Mouse (Mus musculus) heart, adult 2 months (tissue): Measurements from ENCODE around the gene Nes. TPM values are rescaled to one million over a fixed set of nuclear protein-coding genes. Genes with fewer than 3 reads are reported as not detected.

ENCODE experiments used
- DNase-seq, 2 experiments: peaks; one replicate each; pipeline ENCODE4 v3.0.0; 2021
- H3K27ac ChIP-seq: fragments of 200-600 bp; 2 replicates; pipeline ENCODE4 v1.8.1; 2022
- H3K27me3 ChIP-seq: fragments of 200-500 bp; 2 replicates; pipeline ENCODE4 v1.6.1; 2012; ENCODE audit warnings: mild to moderate bottlenecking, low read length, inconsistent platforms, mixed read lengths; ENCODE audit not compliant: control insufficient read depth, insufficient read depth
- H3K36me3 ChIP-seq: fragments of 200-500 bp; 2 replicates; pipeline ENCODE4 v1.6.1; 2012; ENCODE audit warnings: low read length, inconsistent platforms; ENCODE audit not compliant: control insufficient read depth, insufficient read depth
- H3K4me1 ChIP-seq: fragments of 200-500 bp; 2 replicates; pipeline ENCODE4 v1.6.1; 2011; ENCODE audit warnings: low read length; ENCODE audit not compliant: control insufficient read depth, insufficient read depth
- H3K4me3 ChIP-seq: fragments of 200-600 bp; 2 replicates; pipeline ENCODE4 v1.8.1; 2022
- H3K79me2 ChIP-seq: fragments of 200-500 bp; replicated peaks from 2 replicates; pipeline ENCODE4 v1.6.1; 2012; ENCODE audit warnings: mild to moderate bottlenecking, inconsistent platforms, low read length, moderate library complexity, mixed read lengths; ENCODE audit not compliant: control insufficient read depth, insufficient read depth
- H3K9ac ChIP-seq: fragments of 200-500 bp; 2 replicates; pipeline ENCODE4 v1.6.1; 2012; ENCODE audit warnings: low read depth, mild to moderate bottlenecking, control low read depth, inconsistent platforms, low read length, mixed read lengths
- CTCF ChIP-seq: fragments of 200-600 bp; IDR thresholded peaks from 2 replicates; pipeline ENCODE4 v1.8.1; 2022; ENCODE audit warnings: antibody characterized with exemption, mild to moderate bottlenecking, moderate library complexity
- EP300 ChIP-seq: fragments of 200-500 bp; IDR thresholded peaks from 2 replicates; pipeline ENCODE4 v1.6.1; 2011; ENCODE audit warnings: low read depth, low read length, control low read depth; ENCODE audit not compliant: insufficient read depth
- POLR2A ChIP-seq: fragments of 200-500 bp; IDR thresholded peaks from 2 replicates; pipeline ENCODE4 v1.6.1; 2011; ENCODE audit warnings: mild to moderate bottlenecking, low read depth, low read length, control low read depth; ENCODE audit not compliant: insufficient read depth
- WGBS: fragments of 180-500 bp; shearing (Covaris S2); methylation state at CpG from one replicate; pipeline ENCODE4 v1.1.7; 2018; 5-methylcytosine and 5-hydroxymethylcytosine counted together
- intact Hi-C: fragments of 180-260 bp; cut with DNase I; formaldehyde crosslinking; loops from one replicate; pipeline ENCODE4 v1.15.1; 2025
- polyA plus RNA-seq: library from polyadenylated mRNA; depleted of rRNA; stranded (reverse); fragments of >200 nt; gene quantifications from 2 replicates; pipeline ENCODE4 v1.2.3, GENCODE M21; 2012
- total RNA-seq, 2 experiments: library from RNA; stranded (reverse); gene quantifications; 2 replicates each; pipeline ENCODE4 v1.2.3; 2021

Gene Nes
- total and polyA plus RNA-seq, 3 experiments: 6.2 to 22.8 (median 14.7) TPM

DNA sequence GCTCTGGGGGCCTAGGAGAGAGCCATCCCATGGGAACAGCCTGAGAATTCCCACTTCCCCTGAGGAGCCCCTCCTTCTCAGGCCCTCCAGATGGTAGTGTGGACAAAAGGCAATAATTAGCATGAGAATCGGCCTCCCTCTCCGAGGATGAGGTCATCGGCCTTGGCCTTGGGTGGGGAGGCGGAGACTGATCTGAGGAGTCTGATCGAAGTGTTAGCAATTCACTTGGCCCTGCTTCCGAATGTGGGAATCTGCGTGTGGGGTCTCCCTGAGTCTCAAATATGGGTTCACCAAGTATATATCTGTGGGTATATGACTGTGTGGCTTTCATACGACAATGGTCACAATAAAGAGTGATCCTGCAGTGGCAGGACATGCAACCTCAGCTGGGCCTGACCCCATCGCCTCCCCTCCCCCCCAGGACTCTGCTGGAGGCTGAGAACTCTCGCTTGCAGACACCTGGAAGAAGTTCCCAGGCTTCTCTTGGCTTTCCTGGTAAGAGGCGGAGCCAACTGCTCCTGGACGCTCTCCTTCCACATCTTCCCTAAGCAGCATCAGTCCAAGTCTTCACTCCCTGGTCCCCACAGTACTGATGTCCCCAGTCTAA is 3.6 kb downstream of the Nes start:
- DNase-seq: peak; percentile 55 to 56
- no peak for TF ChIP-seq POLR2A
- TF ChIP-seq CTCF: no peak
- TF ChIP-seq EP300: 0 out of 2 replicates have a peak, but pooled peaks have one; percentile 36
- H3K4me1 ChIP-seq: peaks cover 7% of the 10 kb centered on the region
- H3K9ac ChIP-seq: peak overlapping the region; percentile 56; the same call in 1 of the 2 replicates
- no peaks in the 10 kb centered on the region for H3K79me2 ChIP-seq
- no peaks in the 10 kb centered on the region for H3K36me3 ChIP-seq
- H3K27ac ChIP-seq: peak overlapping the region; percentile 83
- peak overlapping the region; percentile 74; the same call in 1 of the 2 replicates for H3K4me3 ChIP-seq
- no peaks in the 10 kb centered on the region for H3K27me3 ChIP-seq
- intact Hi-C loops: loop anchor here (10.0 kb wide), 1 partner anchor 210 kb away; no protein-coding TSS in a partner anchor
- 44% methylated on average over 12 of the region's 12 CpGs for WGBS

DNA sequence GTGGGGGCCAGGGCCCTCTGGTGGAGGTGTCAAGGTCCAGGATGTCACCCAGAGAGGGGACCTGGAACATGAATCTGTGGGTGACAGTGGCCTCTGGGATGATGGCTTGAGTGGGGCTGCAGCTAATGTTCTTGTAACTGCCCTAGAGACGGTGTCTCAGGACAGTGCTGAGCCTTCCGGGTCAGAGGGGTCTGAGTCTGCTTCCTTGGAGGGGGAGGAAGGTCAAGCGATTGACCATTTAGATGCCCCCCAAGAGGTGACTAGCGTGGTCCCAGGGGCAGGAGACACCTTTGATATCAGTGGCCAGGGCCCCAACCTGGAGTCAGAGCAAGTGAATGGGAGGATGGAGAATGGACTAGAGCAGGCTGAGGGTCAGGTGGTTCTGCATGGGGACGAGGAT is 8.6 kb downstream of the Nes start:
- no peaks in the 10 kb centered on the region for H3K79me2 ChIP-seq
- H3K9ac ChIP-seq: no peak overlapping the region
- no peak overlapping the region for H3K27ac ChIP-seq
- no peaks in the 10 kb centered on the region for H3K36me3 ChIP-seq
- H3K4me1 ChIP-seq: peaks cover 28% of the 10 kb centered on the region
- intact Hi-C loops: loop anchor here (10.0 kb wide), 1 partner anchor 215 kb away; no protein-coding TSS in a partner anchor
- DNase-seq: peak in 1 of 2 experiments; percentile 14
- H3K27me3 ChIP-seq: no peaks in the 10 kb centered on the region
- H3K4me3 ChIP-seq: no peak overlapping the region
- TF ChIP-seq CTCF: no peak
- WGBS: 79% methylated on average over 5 of the region's 5 CpGs

DNA sequence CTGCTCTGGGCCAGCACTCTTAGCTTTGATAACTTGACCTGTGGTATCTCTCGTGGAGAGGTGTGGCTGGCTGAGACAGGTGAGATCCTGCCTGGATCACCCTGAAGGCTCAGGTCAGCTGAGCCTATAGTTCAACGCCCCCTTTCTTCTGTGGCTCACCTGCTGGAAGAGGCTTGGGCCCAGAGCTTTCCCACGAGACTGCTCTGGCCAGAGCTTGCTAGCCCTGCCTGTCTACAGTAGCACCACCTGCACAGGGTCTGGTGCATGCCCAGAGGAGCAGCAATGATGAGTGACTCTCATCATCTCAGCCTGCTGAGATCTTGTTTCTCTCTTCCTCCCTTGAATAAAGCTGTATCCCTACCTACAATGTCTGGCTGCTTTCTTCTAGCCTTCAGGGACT is 9.2 kb downstream of the Nes start:
- TF ChIP-seq POLR2A: no peak
- TF ChIP-seq EP300: no peak
- no peak for TF ChIP-seq CTCF
- Histone ChIP-seq H3K9ac (no peak overlapping the region), H3K4me3 (no peak overlapping the region), H3K36me3 (no peaks in the 10 kb centered on the region), H3K4me1 (peaks cover 29% of the 10 kb centered on the region), H3K79me2 (no peaks in the 10 kb centered on the region), H3K27me3 (no peaks in the 10 kb centered on the region), H3K27ac (no peak overlapping the region)
- WGBS: 78% methylated on average over 3 of the region's 3 CpGs
- peak in 1 of 2 experiments; percentile 12 for DNase-seq
- intact Hi-C loops: loop anchor here (5.0 kb wide), 1 partner anchor 162 kb away; the partner anchor contains the start of gene Mef2d

DNA sequence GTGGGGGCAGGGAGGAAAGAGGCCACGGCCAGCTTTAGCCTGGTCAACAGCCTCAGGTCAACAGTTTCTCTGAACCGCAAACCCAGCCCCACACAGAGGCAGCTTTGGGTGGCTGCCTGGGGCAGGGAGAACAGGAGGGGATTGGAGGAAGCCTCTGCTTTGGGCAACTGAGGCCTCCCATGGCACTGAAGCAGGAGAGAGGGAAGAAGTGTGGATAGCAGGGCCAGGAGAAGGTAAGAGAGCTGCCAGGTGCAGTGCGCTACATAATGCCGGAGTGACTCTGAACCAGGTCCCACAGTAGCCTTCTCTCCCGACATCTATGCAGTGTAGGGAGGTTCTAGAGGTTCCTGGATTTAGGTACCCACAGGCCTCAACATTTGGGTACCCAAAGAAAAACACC is 9.8 kb downstream of the Nes start:
- Histone ChIP-seq H3K79me2 (no peaks in the 10 kb centered on the region), H3K27me3 (no peaks in the 10 kb centered on the region), H3K27ac (no peak overlapping the region), H3K4me1 (peaks cover 35% of the 10 kb centered on the region), H3K4me3 (no peak overlapping the region), H3K36me3 (no peaks in the 10 kb centered on the region), H3K9ac (no peak overlapping the region)
- WGBS: 84% methylated on average over 5 of the region's 5 CpGs
- intact Hi-C loops: loop anchor here (1.0 to 5.0 kb wide), 2 partner anchors 8 to 162 kb away; partner anchors contain the start of gene Mef2d
- DNase-seq: no peak
- no peak for TF ChIP-seq CTCF
- no peak for TF ChIP-seq POLR2A
- no peak for TF ChIP-seq EP300

- H3K4me1 ChIP-seq: peaks cover 39% of the 10 kb centered on the region
- no peaks in the 10 kb centered on the region for H3K36me3 ChIP-seq
- no peaks in the 10 kb centered on the region for H3K27me3 ChIP-seq
- intact Hi-C loops: loop anchor here (1.0 to 5.0 kb wide), 2 partner anchors 9 to 161 kb away; partner anchors contain the start of gene Mef2d
- WGBS: 44% methylated on average over 6 of the region's 6 CpGs
- DNase-seq: peak in 1 of 2 experiments; percentile 18
- H3K9ac ChIP-seq: no peak overlapping the region
- H3K79me2 ChIP-seq: no peaks in the 10 kb centered on the region
- peak overlapping the region; percentile 97 for H3K27ac ChIP-seq
- TF ChIP-seq EP300 (no peak), POLR2A (no peak), CTCF (no peak)
- no peak overlapping the region for H3K4me3 ChIP-seq
Measured at GRCm38 (mm10) chr3:87981214-87981760, 10.4 kb downstream of the Nes start.

- WGBS: 23% methylated on average over 12 of the region's 12 CpGs
- no peaks in the 10 kb centered on the region for H3K79me2 ChIP-seq
- H3K9ac ChIP-seq: peak overlapping the region; percentile 45
- peak; percentile 67 to 82 for DNase-seq
- TF ChIP-seq CTCF: no peak
- 0 out of 2 replicates have a peak, but pooled peaks have one; percentile 26 for TF ChIP-seq POLR2A
- 0 out of 2 replicates have a peak, but pooled peaks have one; percentile 26 for TF ChIP-seq EP300
- H3K27me3 ChIP-seq: no peaks in the 10 kb centered on the region
- peak overlapping the region; percentile 97 for H3K27ac ChIP-seq
- peaks cover 43% of the 10 kb centered on the region for H3K4me1 ChIP-seq
- intact Hi-C loops: loop anchor here (1.0 to 5.0 kb wide), 2 partner anchors 10 to 160 kb away; partner anchors contain the start of gene Mef2d
- H3K4me3 ChIP-seq: peak overlapping the region; percentile 20; the same call in 1 of the 2 replicates
- no peaks in the 10 kb centered on the region for H3K36me3 ChIP-seq
Measured at GRCm38 (mm10) chr3:87981894-87982835, 11.3 kb downstream of the Nes start.
